Mouse (Mus musculus) urinary bladder, postnatal 10 days (tissue): ENCODE measurements around the gene Cd86.

ENCODE experiments used
- DNase-seq: peaks from one replicate; pipeline ENCODE4 v3.0.0; 2022; ENCODE audit warnings: low spot score

Cd86 gene

DNA sequence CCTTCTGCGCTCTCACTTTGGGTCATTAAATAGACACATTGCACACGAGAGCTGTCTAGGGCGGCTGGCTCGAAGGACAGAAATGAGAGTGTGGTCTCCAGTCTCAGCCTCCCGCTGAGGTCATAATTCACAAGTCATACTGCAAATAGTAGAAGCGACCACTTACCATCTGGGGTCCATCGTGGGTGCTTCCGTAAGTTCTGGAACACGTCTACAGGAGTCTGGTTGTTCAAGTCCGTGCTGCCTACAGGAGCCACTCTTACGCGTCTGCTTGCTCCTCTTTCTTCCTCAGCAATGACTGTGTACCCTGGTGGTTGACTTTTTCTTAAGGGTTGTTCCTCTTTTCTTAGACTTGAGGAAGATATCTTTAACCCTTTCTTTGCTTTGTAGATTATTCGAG, at the start of gene Cd86:
TSS of gene Cd86 (minus strand) at position 300 of the 400 bp plus-strand sequence.
- no peak for DNase-seq

DNA sequence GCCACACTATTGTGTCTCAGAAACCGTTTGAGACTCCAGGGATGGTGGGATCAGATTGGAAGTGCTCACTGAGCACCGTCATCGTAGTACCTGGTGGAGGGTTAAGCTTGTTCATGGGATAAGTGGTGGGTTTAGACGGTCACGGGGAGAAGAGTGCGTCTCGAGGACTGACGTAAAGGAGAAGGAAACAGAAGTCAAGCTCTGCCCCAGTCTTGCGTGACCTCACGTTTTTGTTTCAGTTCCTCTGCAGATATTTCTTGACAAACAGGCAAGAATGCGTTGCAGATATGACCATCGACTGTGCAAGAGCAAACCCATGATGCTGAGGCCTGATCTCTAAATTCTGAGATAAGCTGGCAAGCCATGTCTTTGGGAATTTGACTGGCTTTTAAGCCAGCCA, 45.9 kb upstream of the Cd86 start:
- DNase-seq: no peak

DNA sequence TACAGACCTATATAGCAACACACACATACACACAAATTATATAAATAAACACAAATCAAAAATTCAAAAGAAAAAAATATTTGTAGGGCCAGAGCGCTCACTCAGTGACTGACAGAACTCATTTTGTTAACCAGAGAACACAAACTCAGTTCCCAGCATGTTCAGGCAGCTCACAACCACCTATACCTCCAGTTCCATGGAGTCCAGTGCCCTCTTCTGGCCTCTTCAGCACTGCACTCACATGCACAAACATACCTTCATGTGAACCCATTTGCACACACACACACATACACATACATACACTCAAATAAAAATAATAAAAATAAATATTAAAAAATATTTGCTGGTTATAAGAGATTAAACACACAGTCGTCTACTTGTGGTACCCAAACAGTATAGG, 44.9 kb upstream of the Cd86 start:
- no peak for DNase-seq

DNA sequence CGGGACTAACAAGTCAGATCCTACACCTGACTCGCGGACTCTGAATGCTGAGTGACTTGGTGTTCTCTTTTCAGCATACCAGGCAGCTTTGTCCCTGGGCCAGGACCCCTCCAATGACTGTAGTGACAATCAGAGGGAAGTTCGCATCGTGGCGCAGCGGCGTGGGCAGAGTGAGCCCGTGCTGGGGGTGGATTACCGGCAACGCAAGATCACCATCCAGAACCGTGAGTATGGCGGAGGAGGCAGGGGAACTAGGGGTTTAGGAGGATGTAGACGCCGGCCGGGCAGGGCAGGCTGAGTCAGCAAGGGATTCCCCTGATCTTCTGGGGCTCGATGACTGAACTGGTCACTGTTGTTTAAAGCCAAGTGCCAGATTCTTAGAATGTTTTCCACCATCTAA, 43.5 kb upstream of the Cd86 start:
- no peak for DNase-seq

DNA sequence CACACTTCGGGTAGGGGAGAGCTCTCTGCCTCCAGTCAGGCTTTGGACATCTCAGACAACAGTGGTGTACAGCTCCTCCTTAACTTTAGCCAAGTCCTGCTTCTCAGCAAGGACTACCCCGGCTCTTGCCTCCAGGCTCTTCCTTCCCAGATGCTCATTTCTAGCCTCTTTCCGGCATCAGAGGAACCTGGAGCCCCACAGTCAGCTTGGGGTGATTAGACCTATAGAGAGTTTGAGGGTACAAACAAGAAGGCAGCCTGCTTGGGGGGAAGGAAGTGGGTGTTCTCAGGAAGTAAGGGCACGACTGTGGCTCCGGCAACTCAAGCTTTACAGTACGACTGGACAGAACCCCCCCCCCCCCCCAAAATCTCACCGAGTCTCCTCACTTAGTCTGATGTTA, 42.9 kb upstream of the Cd86 start:
- no peak for DNase-seq

DNA sequence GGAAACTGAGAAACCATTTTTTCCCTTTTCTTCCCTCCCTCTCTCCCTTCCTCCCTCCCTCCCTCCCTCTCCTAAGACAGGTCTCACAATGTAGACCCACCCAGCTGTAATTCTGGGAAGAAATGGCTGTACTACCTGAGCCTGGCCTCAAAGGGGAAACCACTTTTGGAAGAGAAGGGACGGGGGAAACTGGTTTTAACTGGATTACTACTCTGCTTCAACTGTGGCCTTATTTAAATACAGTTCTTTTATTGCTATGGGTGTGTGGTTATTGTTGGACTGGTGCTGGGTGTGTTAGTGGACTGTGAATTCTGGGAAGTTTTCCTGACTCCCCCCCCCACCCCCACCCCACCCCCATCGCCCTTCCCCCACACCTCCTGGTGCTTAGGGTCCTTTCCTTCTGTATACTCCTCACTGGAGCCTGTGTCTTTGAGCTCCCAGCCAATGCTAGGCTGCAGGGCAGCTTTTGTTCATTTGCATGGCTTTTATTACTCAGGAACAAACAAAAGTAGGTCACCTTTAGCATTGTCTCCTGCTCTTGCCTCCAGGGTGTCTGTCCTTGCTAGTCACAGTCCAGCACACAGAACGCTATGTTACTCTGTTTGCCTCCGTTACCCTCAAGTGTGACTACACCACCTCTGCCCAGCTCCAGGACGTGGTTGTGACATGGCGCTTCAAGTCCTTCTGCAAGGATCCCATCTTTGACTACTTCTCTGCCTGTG, 42.0 kb upstream of the Cd86 start:
- no peak for DNase-seq

DNA sequence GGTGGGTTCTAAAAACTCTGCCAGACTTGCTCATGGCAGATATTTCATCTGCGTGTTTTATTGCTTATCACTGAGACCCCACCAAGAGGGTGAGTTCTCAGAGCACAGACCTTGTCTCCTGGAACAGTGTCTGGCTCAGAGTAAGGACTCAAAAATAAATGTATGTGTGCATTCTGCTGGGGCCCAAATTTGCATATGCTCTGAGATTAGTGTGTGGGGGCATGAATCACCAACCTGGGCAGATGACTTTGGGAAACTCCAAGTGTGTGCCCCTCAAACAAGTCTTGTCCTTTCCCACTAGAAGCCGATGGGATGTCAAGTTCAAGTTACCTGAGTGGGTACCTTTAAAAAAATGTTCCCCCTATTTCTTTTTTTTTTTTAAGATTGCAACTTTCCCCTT, 34.6 kb upstream of the Cd86 start:
- DNase-seq: no peak

DNA sequence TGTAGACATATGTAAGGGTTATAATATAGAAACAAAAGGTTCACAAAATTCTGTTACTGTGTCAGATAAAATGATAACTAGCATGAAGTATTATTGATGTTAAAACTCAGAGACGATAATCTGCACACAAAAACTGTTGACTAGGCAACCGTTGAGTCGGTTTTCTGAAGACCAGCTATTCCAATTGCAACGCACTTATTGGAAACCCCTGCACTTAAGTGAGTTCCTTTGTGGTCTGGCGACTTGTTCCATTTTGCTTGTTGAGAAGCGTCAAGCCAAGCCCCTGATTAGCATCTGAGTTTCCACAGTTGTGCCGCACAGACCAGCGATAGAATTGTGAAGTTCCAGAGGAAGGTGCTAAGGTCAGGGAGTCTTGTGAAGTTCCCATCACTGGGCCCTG, 31.4 kb upstream of the Cd86 start:
- DNase-seq: no peak

DNA sequence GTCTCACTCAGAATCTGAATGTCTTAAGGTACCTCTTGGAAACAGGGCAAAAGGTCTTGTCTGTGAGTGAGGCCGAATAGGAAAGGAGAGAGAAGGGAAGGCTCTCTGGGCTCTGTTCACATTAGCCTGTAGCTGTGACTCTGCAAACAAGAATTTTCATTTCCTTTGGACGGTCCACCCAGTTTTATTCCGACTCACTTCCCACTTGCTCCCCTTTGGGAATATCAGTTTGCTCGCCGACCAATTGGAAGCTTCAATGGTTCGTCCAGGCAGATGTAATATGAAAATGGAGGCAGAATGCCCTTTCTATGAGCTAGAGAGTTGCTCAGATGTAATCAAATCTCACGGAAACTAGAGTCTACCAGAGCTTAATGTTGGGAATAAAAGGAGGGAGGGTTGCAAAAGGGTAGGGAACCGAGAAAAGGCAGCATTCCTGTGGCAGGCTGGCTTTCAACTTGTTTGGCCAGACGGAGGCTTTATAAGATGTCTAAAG, 29.0 kb upstream of the Cd86 start:
- DNase-seq: no peak

DNA sequence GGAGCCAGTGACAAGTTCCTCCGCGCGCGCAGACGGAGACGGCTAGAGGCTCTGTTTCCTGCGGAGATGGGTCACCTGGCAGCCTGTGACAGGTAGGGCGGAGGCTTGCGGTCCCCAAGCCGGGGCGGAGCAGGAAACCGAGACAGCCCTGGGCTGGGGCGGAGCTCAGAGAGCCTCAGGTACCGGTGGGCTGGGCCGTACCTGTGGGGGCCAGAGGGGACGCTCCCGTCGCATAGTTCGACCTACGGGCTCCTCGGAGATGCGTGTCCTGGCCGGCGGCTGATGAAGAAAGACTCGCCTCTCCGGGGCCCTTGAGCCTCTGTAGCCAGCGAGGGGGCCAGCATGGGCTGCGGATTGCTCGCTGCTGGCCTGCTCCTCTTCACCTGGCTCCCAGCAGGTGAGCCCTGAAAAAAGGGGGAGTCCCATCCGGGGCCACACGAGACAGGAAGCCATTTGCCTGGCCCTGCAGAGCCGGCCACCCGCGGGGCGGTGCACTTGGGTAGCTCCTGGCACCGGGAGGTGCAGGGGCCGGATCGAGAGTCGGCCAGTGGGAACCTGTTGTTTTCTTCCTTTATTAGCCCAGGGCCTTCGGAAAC, 28.0 kb upstream of the Cd86 start, which contains the start of gene Ildr1:
TSS of gene Ildr1 (plus strand) at position 161 of the 596 bp plus-strand sequence.
- peak; percentile 15 for DNase-seq

DNA sequence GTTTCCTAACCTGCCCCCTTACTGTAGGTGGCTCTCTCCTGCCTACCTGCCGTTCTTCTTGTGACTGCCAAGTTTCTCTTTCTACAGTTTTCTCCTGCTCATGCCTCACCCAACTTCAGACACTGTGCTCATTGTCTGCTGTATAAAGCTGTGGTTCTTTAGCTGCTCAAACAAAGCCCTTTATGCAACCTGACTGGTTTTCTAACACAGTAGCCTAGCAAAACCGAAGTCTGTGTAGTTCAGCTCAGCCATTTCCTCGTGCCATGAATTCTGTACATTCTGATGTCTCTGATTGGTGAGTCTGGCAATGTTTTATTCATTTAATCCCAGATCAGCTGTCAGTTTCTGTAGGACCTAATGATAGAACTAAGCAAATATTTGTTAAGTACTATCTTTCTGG, 25.6 kb upstream of the Cd86 start:
- no peak for DNase-seq

DNA sequence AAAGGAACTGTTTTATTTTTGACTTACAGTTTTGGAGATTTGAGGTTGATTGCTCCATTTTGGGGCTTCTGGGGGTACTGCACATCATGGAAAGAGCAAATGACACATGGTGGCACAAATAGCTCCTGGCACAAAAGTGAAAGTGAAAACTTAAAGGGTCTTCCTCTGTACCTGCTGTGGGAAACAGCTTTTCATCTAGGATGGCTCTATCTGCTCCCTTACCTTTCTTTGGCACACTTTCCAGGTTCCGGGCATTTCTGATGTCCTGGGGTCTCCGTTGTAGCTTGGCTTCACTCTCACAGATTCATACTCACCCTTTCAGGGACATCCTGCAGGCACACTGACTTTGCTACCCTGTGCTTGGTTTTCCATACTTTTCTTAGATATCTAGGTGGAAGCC, 22.2 kb upstream of the Cd86 start:
- no peak for DNase-seq

DNA sequence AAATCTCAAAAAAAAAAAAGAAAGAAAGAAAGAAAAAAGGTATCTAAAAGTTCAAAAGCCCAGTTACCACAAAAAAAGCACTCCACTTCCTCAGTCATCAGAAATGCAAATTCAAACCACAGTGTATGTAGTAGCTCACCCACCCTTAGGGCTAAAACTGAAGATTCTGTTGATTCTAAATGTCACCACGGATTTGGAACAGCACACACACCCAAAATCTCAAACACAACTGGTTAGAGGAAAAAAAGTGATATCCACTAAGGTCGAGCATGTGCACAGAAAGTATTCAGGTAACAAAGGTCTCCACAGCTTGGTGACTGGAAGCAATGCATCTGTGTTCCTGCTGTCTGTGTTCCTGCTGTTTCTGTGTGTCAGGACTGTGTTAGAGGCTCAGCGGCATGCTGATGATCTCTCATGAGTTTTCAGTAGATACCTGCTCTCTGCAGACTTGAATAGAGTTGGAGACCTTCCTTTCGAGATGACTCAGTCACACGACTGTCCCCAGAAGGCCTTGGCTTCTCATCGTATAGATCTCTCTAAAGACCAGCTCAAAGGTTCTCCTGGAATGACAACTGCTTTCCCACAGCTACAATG, 18.5 kb upstream of the Cd86 start:
- no peak for DNase-seq

DNA sequence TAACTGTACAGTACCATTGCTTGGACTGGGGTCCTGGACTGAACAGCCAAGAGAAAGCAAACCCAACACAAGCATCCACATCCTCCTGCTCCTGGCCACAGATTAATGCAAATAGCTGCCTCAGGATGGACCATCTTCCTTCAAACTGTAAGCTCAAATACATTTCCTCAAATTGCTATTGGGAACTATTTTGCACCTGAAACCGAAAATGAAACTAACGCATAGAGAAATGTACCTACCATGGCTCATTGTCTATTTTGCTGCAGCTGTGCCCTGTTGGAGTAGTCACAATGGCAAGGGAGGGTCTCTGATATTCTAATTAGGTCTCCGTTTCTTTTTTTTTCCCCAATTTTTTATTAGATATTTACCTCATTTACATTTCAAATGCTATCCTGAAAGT, 15.9 kb upstream of the Cd86 start:
- no peak for DNase-seq

DNA sequence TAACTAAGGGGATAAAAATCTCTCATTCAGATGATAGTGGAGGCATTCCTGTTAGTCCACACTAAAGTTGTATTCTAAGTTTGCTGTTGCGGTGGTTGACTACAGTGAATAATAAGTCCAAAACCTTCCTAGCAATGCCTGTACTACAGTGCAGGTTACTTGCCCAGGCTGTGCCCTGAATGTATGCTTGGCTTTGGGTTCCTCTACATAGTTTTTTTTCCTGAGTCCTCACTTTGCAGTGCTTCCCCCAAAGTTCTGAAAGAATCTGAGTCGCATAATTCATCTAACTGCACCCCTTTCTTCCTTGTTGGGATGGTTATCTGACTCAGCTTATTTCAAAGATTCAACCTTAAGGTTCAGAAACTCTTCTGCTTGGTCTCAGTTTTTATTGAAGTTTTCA, 10.0 kb upstream of the Cd86 start:
- no peak for DNase-seq

DNA sequence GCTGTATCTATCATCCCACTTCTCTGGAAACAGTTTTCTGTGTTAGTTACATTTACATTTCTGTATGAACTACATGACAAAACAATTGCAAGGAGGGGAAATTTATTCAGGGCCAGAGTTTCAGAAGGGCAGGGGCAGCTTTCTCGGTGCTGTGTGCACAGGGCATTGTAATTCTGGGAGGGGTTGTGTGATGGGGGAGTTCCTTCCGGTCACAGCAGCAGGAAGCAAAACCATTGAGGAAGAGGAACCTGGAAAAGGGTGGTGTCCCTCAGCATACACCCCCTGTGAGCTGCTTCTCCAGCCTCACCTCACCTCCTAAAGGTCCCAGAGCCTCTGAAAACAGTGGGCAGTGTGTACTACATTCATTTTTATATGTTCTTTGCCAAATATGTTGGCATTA, 9.4 kb upstream of the Cd86 start:
- DNase-seq: no peak

DNA sequence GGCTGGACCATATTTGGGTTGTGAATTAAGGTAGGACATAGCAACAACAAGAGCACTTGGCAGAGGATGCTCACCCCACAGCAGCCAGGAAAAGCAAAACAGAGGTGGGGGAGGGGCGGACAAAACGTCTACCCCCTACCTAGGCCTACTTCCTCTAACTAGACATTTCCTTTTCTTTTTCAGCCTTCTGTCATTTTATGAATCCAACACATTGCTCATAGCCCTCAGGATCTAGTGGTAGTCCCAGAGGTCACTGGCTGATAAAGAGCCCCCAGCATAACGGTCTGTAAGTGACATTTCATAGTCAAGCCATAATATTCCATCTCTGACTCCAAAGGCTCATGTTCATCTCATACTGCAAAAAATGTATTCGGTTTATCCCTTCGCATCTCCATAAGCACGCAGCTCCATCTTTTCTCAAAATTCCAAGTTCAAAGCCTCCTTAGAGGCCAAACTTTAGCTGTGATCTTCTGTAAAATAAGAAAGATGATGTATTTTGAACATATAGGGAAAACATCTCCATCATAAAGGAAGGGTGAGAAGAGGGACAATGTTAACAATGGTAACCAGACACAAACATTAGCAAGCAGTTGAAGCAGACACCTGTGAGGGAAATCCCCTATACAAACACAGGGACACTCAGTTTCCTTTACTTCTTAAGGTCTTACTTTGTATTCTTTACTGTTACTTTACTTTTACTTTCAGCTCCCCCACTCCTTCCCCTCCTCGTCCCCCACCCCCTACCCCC, 8.8 kb upstream of the Cd86 start:
- DNase-seq: no peak

DNA sequence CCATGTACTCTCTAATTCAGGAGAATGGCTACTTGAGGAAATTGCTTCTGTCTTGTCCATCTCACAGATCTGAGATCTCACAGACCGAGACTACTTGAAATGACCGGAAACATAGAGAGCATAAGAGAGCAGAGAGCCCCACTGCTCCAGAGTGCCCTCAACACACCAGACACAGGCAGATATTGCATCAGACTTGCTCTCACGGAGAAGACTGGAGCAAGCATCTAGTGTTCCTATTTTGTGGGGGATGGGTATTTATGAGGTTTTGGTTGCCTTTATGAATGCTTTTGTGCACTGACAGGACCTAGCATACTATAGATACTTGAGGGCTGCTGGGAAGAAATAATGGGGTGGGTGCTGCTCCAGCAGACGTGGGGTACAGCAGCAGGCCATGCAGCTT, 7.3 kb upstream of the Cd86 start:
- DNase-seq: no peak

DNA sequence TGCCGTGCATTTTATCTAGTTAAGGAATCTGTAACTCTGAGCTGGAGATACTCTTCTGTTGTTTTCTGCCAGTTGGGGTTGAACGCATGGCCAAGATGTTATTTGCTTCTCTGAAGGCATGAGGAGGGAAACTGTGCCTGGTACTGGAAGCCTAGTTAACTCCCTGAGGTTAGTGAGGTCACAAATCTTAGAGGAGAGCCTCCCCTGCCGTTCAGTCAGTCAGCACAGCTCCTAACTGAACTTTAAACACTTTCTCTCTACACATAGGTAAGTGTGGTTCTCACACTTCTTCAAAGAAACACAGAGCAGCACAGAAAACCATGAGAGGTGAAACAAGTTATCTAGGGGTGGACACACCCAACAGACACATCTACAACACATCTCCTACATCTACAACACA, 4.7 kb upstream of the Cd86 start:
- DNase-seq: no peak

DNA sequence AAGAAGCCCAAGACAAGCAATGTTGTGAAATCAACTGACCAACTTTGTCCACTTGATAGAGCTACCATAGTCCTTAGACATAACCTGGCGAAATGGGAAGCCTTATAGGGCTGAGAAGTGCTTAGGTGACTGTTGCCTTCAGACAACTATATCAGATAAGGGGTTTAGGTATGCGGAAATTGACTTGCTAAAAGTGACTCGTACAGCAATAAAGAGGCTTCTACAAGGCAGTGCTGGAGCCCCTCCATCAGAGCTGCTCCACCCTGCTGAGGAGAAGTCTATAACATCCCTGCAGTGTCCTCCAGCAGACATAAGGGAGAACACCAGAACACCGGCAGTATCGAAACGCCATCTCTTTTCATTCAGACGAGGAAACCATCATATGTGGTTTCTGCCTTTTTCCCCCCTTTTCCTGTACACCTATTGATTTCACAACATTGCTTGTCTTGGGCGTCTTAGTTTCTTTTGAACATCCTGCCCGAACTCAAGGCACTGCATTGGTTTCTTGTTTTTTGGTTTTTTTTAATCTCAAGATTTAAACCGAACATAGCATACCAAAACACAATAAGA, 652 bp upstream of the Cd86 start:
- DNase-seq: no peak

DNA sequence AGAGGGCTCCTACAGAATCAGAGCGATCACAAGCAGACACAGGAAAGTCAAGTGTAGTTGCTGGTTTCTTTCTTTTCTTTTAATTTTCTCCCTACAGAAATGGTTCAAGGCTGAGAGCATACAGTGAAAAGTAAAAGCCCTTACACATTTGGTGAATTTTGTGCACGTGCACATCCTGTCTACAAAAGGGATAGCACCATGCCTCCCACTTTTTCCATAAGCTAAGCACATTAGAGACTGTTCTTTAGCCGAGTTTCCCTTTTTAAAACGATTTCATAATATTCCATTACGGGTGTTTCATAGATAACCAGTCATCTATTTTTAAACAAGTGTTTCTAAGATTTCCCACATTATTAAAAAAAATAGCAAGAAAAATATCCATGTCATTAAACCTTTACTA, 2.4 kb downstream of the Cd86 start:
- DNase-seq: no peak

DNA sequence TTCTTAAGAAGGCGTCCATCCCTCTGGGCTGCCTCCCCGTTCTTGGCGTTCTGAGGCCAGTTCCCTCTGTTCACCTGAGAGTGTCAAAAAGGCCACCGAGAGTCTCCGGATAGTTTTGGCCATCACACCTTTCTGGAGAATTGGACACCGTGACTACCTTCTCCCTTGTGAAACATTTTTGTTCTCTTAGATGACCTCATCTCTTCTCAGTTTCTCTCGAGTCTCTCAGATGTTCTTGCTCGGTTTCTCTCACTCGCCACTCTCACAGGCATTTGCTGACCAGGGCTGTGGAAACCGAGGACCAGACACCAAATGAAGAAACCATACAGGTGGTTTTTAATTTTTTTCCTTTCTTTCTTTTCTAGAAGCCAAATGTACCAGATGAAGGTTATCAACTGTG, 4.6 kb downstream of the Cd86 start:
- no peak for DNase-seq

DNA sequence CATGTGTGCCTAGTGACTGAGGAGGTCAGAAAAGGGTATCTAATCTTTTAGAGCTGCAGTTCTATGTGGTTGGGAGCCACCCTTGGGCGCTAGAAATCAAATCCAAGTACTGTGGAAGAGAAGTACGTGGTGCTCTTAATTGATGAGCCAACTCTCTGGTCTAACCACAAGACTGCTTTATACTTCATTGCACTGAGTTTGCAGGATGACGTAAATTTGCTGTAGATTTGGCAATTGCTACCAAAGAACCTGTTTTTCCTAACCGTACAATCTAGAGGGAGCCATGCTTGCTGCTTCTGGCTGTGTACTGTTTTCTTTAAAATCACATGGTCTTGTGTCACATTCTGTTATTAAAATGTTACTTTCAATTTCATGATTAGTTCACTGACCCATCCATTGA, 10.0 kb downstream of the Cd86 start:
- no peak for DNase-seq
